Mouse (Mus musculus) cerebellum, adult 2 months (tissue): Measurements from ENCODE around the gene Zbtb20.

ENCODE experiments used
- CTCF ChIP-seq: fragments of 200-500 bp; IDR thresholded peaks from 2 replicates; pipeline ENCODE4 v1.5.1; 2011; ENCODE audit warnings: low read depth, mild to moderate bottlenecking, control low read depth, low read length, moderate library complexity, borderline replicate concordance; ENCODE audit not compliant: insufficient read depth
- POLR2A ChIP-seq: fragments of 200-500 bp; IDR thresholded peaks from 2 replicates; pipeline ENCODE4 v1.6.1; 2011; ENCODE audit warnings: low read length, control low read depth, borderline replicate concordance; ENCODE audit not compliant: insufficient read depth

GRCm38 (mm10) chr16:43276764-43277163, 401.1 kb downstream of the Zbtb20 start:
- TF ChIP-seq CTCF (no peak), POLR2A (no peak)
